Mouse (Mus musculus): ENCODE results near the gene Exoc3l4. TPM values are rescaled to one million over a fixed set of nuclear protein-coding genes. Genes with fewer than 3 reads are reported as not detected.

Exoc3l4 gene
- polyA plus RNA-seq, 1 experiment from 2014 or later = 20.4 TPM

DNA sequence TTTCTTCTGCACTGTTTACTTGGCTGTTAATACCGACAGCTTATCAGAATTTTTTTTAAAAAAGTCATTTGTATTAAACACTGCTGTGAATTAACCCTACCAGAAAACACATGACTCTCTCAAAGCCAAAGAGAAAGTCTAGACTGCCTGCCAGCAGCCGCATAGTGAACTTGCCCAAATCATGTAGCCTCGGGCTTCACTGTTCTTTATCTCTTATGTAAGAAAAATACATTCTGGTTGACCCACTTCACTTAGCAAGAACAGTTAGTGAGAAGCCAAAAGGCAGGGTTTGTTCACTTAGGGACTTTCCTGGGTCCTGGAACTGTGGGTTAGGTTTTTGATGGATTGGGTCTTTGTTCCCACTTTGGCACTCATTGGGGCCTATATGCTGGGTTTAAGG is 54.9 kb downstream of the Exoc3l4 start:
- 74% methylated on average over 3 of the region's 3 CpGs for WGBS
- Histone ChIP-seq H3K9me3 (ENCODE audit: control insufficient read depth, low read length) (no peaks in the 10 kb centered on the region), H3K4me2 (ENCODE audit: low read depth, low read length) (no peak overlapping the region), H3K36me3 (ENCODE audit: control insufficient read depth, insufficient read depth, low read length) (no peaks in the 10 kb centered on the region), H3K9ac (ENCODE audit: low read depth, low read length) (no peak overlapping the region), H3K27ac (ENCODE audit: low read length) (no peak overlapping the region), H3K27me3 (replicated peaks; ENCODE audit: control insufficient read depth, insufficient read depth, low read length) (no peaks in the 10 kb centered on the region; the same call in 1 of the 2 replicates), H3K4me1 (ENCODE audit: control insufficient read depth, insufficient read depth, low read length) (0 out of 2 replicates have a peak, but pooled peaks cover 4% of the 10 kb centered on the region), H3K4me3 (ENCODE audit: low read length) (no peak overlapping the region)
- no peak for ATAC-seq

DNA sequence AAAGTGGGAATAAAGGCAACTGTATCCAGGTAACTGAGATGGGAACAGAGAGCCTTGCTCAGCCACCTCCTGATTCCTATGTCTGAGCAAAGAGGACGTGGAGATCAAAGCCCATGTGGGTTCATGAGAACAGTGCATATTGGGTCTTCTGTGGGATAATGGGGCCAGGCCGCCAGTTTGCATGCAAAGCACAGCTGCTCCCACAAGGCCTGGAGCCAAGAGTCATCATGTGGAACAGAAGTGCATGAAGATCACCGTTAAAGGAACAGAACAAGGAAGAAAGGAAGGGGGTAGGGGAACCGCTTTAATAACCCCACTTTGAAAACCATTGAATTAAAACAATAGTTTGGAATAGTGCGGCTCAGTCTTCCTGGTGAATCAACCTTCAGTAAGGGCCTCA is 56.1 kb downstream of the Exoc3l4 start:
- Histone ChIP-seq H3K9me3 (ENCODE audit: control insufficient read depth, low read length) (no peaks in the 10 kb centered on the region), H3K27me3 (replicated peaks; ENCODE audit: control insufficient read depth, insufficient read depth, low read length) (no peaks in the 10 kb centered on the region; the same call in 1 of the 2 replicates), H3K4me1 (ENCODE audit: control insufficient read depth, insufficient read depth, low read length) (0 out of 2 replicates have a peak, but pooled peaks cover 4% of the 10 kb centered on the region), H3K36me3 (ENCODE audit: control insufficient read depth, insufficient read depth, low read length) (no peaks in the 10 kb centered on the region), H3K4me2 (ENCODE audit: low read depth, low read length) (no peak overlapping the region), H3K4me3 (ENCODE audit: low read length) (no peak overlapping the region), H3K9ac (ENCODE audit: low read depth, low read length) (no peak overlapping the region), H3K27ac (ENCODE audit: low read length) (no peak overlapping the region)
- WGBS = 66% methylated on average over 5 of the region's 5 CpGs
- ATAC-seq = no peak

- Histone ChIP-seq H3K36me3 (ENCODE audit: control insufficient read depth, insufficient read depth, low read length) (no peaks in the 10 kb centered on the region), H3K27ac (ENCODE audit: low read length) (no peak overlapping the region), H3K4me1 (ENCODE audit: control insufficient read depth, insufficient read depth, low read length) (peaks cover 7% of the 10 kb centered on the region; the same call in 1 of the 2 replicates), H3K4me3 (ENCODE audit: low read length) (no peak overlapping the region), H3K4me2 (ENCODE audit: low read depth, low read length) (no peak overlapping the region), H3K9ac (ENCODE audit: low read depth, low read length) (no peak overlapping the region), H3K27me3 (replicated peaks; ENCODE audit: control insufficient read depth, insufficient read depth, low read length) (no peaks in the 10 kb centered on the region; the same call in 1 of the 2 replicates), H3K9me3 (ENCODE audit: control insufficient read depth, low read length) (no peaks in the 10 kb centered on the region)
- ATAC-seq = no peak
- WGBS = 89% methylated on average over 3 of the region's 3 CpGs
Observed at GRCm38 (mm10) chr12:111474384-111474783, 57.6 kb downstream of the Exoc3l4 start.

GRCm38 (mm10) chr12:111474893-111475643 is 58.3 kb downstream of the Exoc3l4 start:
- ATAC-seq = no peak
- Histone ChIP-seq H3K27me3 (replicated peaks; ENCODE audit: control insufficient read depth, insufficient read depth, low read length) (no peaks in the 10 kb centered on the region), H3K27ac (ENCODE audit: low read length) (no peak overlapping the region), H3K9ac (ENCODE audit: low read depth, low read length) (no peak overlapping the region), H3K4me1 (ENCODE audit: control insufficient read depth, insufficient read depth, low read length) (peaks cover 7% of the 10 kb centered on the region; the same call in 1 of the 2 replicates), H3K4me2 (ENCODE audit: low read depth, low read length) (no peak overlapping the region), H3K4me3 (ENCODE audit: low read length) (no peak overlapping the region), H3K36me3 (ENCODE audit: control insufficient read depth, insufficient read depth, low read length) (no peaks in the 10 kb centered on the region), H3K9me3 (ENCODE audit: control insufficient read depth, low read length) (no peaks in the 10 kb centered on the region)
- WGBS = 50% methylated on average over 8 of the region's 8 CpGs

GRCm38 (mm10) chr12:111478924-111479323 is 62.1 kb downstream of the Exoc3l4 start:
- H3K4me3 ChIP-seq (ENCODE audit: low read length) = no peak overlapping the region
- peaks cover 7% of the 10 kb centered on the region; the same call in 1 of the 2 replicates for H3K4me1 ChIP-seq (ENCODE audit: control insufficient read depth, insufficient read depth, low read length)
- no peaks in the 10 kb centered on the region for H3K36me3 ChIP-seq (ENCODE audit: control insufficient read depth, insufficient read depth, low read length)
- no peak overlapping the region for H3K4me2 ChIP-seq (ENCODE audit: low read depth, low read length)
- no peak overlapping the region for H3K9ac ChIP-seq (ENCODE audit: low read depth, low read length)
- no peak overlapping the region for H3K27ac ChIP-seq (ENCODE audit: low read length)
- no peaks in the 10 kb centered on the region for H3K9me3 ChIP-seq (ENCODE audit: control insufficient read depth, low read length)
- 59% methylated on average over 5 of the region's 5 CpGs for WGBS
- H3K27me3 ChIP-seq (replicated peaks; ENCODE audit: control insufficient read depth, insufficient read depth, low read length) = no peaks in the 10 kb centered on the region
- ATAC-seq = no peak

- no peak for ATAC-seq
Observed at GRCm38 (mm10) chr12:111479917-111480316, 63.1 kb downstream of the Exoc3l4 start.

More at GRCm38 (mm10) chr12:111479917-111480316, 63.1 kb downstream of the Exoc3l4 start:
- WGBS = 68% methylated on average over 2 of the region's 2 CpGs
- H3K36me3 ChIP-seq (ENCODE audit: control insufficient read depth, insufficient read depth, low read length) = no peaks in the 10 kb centered on the region
- H3K4me1 ChIP-seq (ENCODE audit: control insufficient read depth, insufficient read depth, low read length) = peaks cover 11% of the 10 kb centered on the region
- no peaks in the 10 kb centered on the region for H3K9me3 ChIP-seq (ENCODE audit: control insufficient read depth, low read length)
- H3K4me2 ChIP-seq (ENCODE audit: low read depth, low read length) = no peak overlapping the region
- no peak overlapping the region for H3K9ac ChIP-seq (ENCODE audit: low read depth, low read length)
- 0 out of 2 replicates have a peak, but pooled peaks cover 3% of the 10 kb centered on the region for H3K27me3 ChIP-seq (replicated peaks; ENCODE audit: control insufficient read depth, insufficient read depth, low read length)
- H3K4me3 ChIP-seq (ENCODE audit: low read length) = no peak overlapping the region
- no peak overlapping the region for H3K27ac ChIP-seq (ENCODE audit: low read length)

Other genes starting within 250 kb of the Exoc3l4 start
- gene 4930595D18Rik, start 232.5 kb upstream of the Exoc3l4 start, polyA plus RNA-seq (2015; fragmentation: Nextera tagmentation; extraction: Ambion mirVana) = not detected in 2 replicates
- gene Amn, start 145.9 kb upstream of the Exoc3l4 start, polyA plus RNA-seq (2015; fragmentation: Nextera tagmentation; extraction: Ambion mirVana) = 233 and 312 TPM in 2 replicates
- 30.1 and 32.5 TPM in 2 replicates for gene Cdc42bpb, start 39.3 kb upstream of the Exoc3l4 start, polyA plus RNA-seq (2015; fragmentation: Nextera tagmentation; extraction: Ambion mirVana)
- gene Lbhd2, start 10.2 kb upstream of the Exoc3l4 start, polyA plus RNA-seq (2015; fragmentation: Nextera tagmentation; extraction: Ambion mirVana) = 1.2 TPM in 2 replicates
- gene Tnfaip2, start 25.5 kb downstream of the Exoc3l4 start, polyA plus RNA-seq (2015; fragmentation: Nextera tagmentation; extraction: Ambion mirVana) = 2.7 and 3.5 TPM in 2 replicates
- gene Gm266, start 68.8 kb downstream of the Exoc3l4 start, polyA plus RNA-seq (2015; fragmentation: Nextera tagmentation; extraction: Ambion mirVana) = 11.7 and 12.2 TPM in 2 replicates
- 523 and 531 TPM in 2 replicates for gene Eif5, start 121.0 kb downstream of the Exoc3l4 start, polyA plus RNA-seq (2015; fragmentation: Nextera tagmentation; extraction: Ambion mirVana)
- gene Mark3, start 157.5 kb downstream of the Exoc3l4 start, polyA plus RNA-seq (2015; fragmentation: Nextera tagmentation; extraction: Ambion mirVana) = 13.4 and 14.2 TPM in 2 replicates